Mouse (Mus musculus) B cell, adult 2 months (primary cell): Measurements from ENCODE around the gene Gse1.
A peak's percentile ranks its signal among the peaks of the same experiment; 100 is the strongest.

Experiments
- DNase-seq, 2 experiments: peaks; one replicate each; pipeline ENCODE4 v3.0.0; 2022

The Gse1 gene

GRCm38 (mm10) chr8:120521591-120521965 lies 293.3 kb downstream of the Gse1 start:
- no peak for DNase-seq

GRCm38 (mm10) chr8:120523641-120524040 lies 295.4 kb downstream of the Gse1 start:
- DNase-seq, result no peak

GRCm38 (mm10) chr8:120525135-120525534 lies 296.9 kb downstream of the Gse1 start:
- DNase-seq, result no peak

- DNase-seq, result no peak
Measured at GRCm38 (mm10) chr8:120525832-120526231, 297.6 kb downstream of the Gse1 start.

- no peak for DNase-seq
Measured at GRCm38 (mm10) chr8:120526577-120526976, 298.3 kb downstream of the Gse1 start.

- DNase-seq, result no peak
Measured at GRCm38 (mm10) chr8:120528332-120528731, 300.1 kb downstream of the Gse1 start.

GRCm38 (mm10) chr8:120529226-120529625 lies 301.0 kb downstream of the Gse1 start:
- peak; percentile 49 to 60 for DNase-seq

GRCm38 (mm10) chr8:120530954-120531656 lies 302.8 kb downstream of the Gse1 start:
- DNase-seq, result no peak

- no peak for DNase-seq
Measured at GRCm38 (mm10) chr8:120531775-120532516, 303.7 kb downstream of the Gse1 start.

- DNase-seq, result peak; percentile 52 to 56
Measured at GRCm38 (mm10) chr8:120532517-120533215, 304.4 kb downstream of the Gse1 start.

- DNase-seq, result no peak
Measured at GRCm38 (mm10) chr8:120533380-120533779, 305.1 kb downstream of the Gse1 start.

GRCm38 (mm10) chr8:120534080-120534479 lies 305.8 kb downstream of the Gse1 start:
- no peak for DNase-seq

GRCm38 (mm10) chr8:120534504-120535368 lies 306.5 kb downstream of the Gse1 start:
- DNase-seq, result peak; percentile 77 to 78

- peak; percentile 44 to 51 for DNase-seq
Measured at GRCm38 (mm10) chr8:120535452-120536305, 307.4 kb downstream of the Gse1 start.

- DNase-seq, result peak; percentile 35 to 42
Measured at GRCm38 (mm10) chr8:120536306-120537206, 308.3 kb downstream of the Gse1 start.

- DNase-seq, result peak; percentile 77 to 78
Measured at GRCm38 (mm10) chr8:120537207-120537817, 309.1 kb downstream of the Gse1 start.

GRCm38 (mm10) chr8:120537818-120538396 lies 309.7 kb downstream of the Gse1 start:
- peak; percentile 57 to 61 for DNase-seq

- peak; percentile 94 to 97 for DNase-seq
Measured at GRCm38 (mm10) chr8:120538397-120539240, 310.4 kb downstream of the Gse1 start.

- peak; percentile 56 to 61 for DNase-seq
Measured at GRCm38 (mm10) chr8:120539381-120539774, 311.1 kb downstream of the Gse1 start.
